17 mouse cellular contexts compared by ENCODE assay signal in the genomic region with DNA sequence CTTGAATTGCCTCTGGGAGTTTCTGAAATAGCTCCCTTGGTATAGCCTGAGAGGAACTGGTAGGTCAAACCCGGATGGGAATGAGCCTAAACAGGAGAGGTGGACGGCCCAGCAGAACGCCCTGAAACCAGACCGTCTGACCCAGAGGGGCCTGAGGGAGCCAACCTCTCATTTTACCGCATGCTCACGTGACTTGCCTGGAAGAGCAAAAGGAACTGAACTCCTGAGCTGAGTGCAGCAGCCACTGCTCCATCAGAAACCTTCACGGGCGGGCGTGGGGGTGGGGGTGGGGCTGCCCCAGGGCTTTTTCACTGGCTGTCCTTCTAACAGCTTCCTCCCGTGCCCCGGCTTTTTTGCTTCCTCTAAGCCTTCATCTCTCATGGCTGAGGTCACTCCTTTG. TPM values are rescaled to one million over a fixed set of nuclear protein-coding genes. Genes with fewer than 3 reads are reported as not detected.
A peak's percentile ranks its signal among the peaks of the same experiment; 100 is the strongest.
DNase-seq lines count a peak whose midpoint lies in the region; ATAC-seq and TF ChIP-seq lines count a peak whose summit lies in the region.
"Had no signal": no experiment of that assay in that cellular context is flagged by ENCODE, and none has a peak within 500 bp of the region (broad histone marks: within the 10 kb centered on the region; RNA-seq: fewer than 3 reads in every experiment).

No protein-coding gene starts in this region.

- WGBS in hindbrain, embryonic 10.5 days: 46% methylated on average over 11 of the region's 11 CpGs
- WGBS in hindbrain, postnatal 0 days: 47% methylated on average over 11 of the region's 11 CpGs
- WGBS in intestine, embryonic 16.5 days: 27% methylated on average over 11 of the region's 11 CpGs
- 41% methylated on average over 11 of the region's 11 CpGs for WGBS in forebrain, embryonic 10.5 days

- H3K9me3 ChIP-seq in hindbrain, embryonic 10.5 days: no peaks in the 10 kb centered on the region
- no peaks in the 10 kb centered on the region for H3K9me3 ChIP-seq in hindbrain, postnatal 0 days (ENCODE audit: low read length)
- H3K9me3 ChIP-seq in G1E (replicated peaks): no peaks in the 10 kb centered on the region
- no peaks in the 10 kb centered on the region for H3K9me3 ChIP-seq in intestine, embryonic 16.5 days (ENCODE audit: control insufficient read depth, low read length)
- H3K9me3 ChIP-seq in forebrain, embryonic 10.5 days: no peaks in the 10 kb centered on the region
- H3K9me3 ChIP-seq: forebrain, embryonic 15.5 days; neural tube, embryonic 12.5 days had no signal

- H3K27ac ChIP-seq in hindbrain, embryonic 10.5 days: peak overlapping the region; percentile 50; the same call in 1 of the 2 replicates
- H3K27ac ChIP-seq in hindbrain, postnatal 0 days: no peak overlapping the region
- peak overlapping the region; percentile 59; the same call in 1 of the 2 replicates for H3K27ac ChIP-seq in intestine, embryonic 16.5 days (ENCODE audit: low read length)
- H3K27ac ChIP-seq in forebrain, embryonic 10.5 days: no peak overlapping the region
- H3K27ac ChIP-seq: forebrain, embryonic 15.5 days; macrophage; neural tube, embryonic 12.5 days had no signal

- H3K36me3 ChIP-seq in hindbrain, embryonic 10.5 days: no peaks in the 10 kb centered on the region
- H3K36me3 ChIP-seq in hindbrain, postnatal 0 days (ENCODE audit: insufficient read depth, low read length): no peaks in the 10 kb centered on the region
- H3K36me3 ChIP-seq in G1E (replicated peaks): no peaks in the 10 kb centered on the region
- H3K36me3 ChIP-seq in intestine, embryonic 16.5 days (ENCODE audit: control insufficient read depth, insufficient read depth, low read length): no peaks in the 10 kb centered on the region
- no peaks in the 10 kb centered on the region for H3K36me3 ChIP-seq in forebrain, embryonic 10.5 days (replicated peaks)
- H3K36me3 ChIP-seq: forebrain, embryonic 15.5 days; neural tube, embryonic 12.5 days had no signal

- DNase-seq in hindbrain, embryonic 10.5 days (ENCODE audit: low spot score): peak; percentile 27
- no peak for DNase-seq in hindbrain, postnatal 0 days (ENCODE audit: low spot score)
- DNase-seq in 3134 (ENCODE audit: extremely low read depth, insufficient read length, low spot score): peak; percentile 50
- peak; percentile 30 for DNase-seq in G1E (ENCODE audit: low spot score)
- no peak for DNase-seq in forebrain, embryonic 10.5 days (ENCODE audit: extremely low spot score, low spot score)
- no peak for DNase-seq in left cerebral cortex, adult 8-10 months (ENCODE audit: low spot score in 2 of 2)
- DNase-seq in left cerebral cortex, adult 11 months (ENCODE audit: low spot score): no peak
- DNase-seq: cerebellum, postnatal 25 days; gastrocnemius, postnatal 10 days; kidney, adult 11 months; thymus, postnatal 14 days had no signal

- ATAC-seq in hindbrain, postnatal 0 days: no peak
- no peak for ATAC-seq in G1E (ENCODE audit: extremely low read depth, insufficient number of reproducible peaks, low FRiP score, poor library complexity, severe bottlenecking)
- ATAC-seq in intestine, embryonic 16.5 days: no peak
- ATAC-seq: CD4-positive, CD25-positive, alpha-beta regulatory T cell, adult 4 months; forebrain, embryonic 15.5 days had no signal

- no peaks in the 10 kb centered on the region for H3K27me3 ChIP-seq in hindbrain, embryonic 10.5 days (ENCODE audit: insufficient read depth, poor library complexity, severe bottlenecking)
- H3K27me3 ChIP-seq in hindbrain, postnatal 0 days (ENCODE audit: insufficient read depth, low read length): no peaks in the 10 kb centered on the region
- H3K27me3 ChIP-seq in G1E (ENCODE audit: insufficient read depth, low read length): peaks cover 21% of the 10 kb centered on the region
- no peaks in the 10 kb centered on the region for H3K27me3 ChIP-seq in intestine, embryonic 16.5 days (replicated peaks; ENCODE audit: control insufficient read depth, insufficient read depth, low read length)
- no peaks in the 10 kb centered on the region for H3K27me3 ChIP-seq in forebrain, embryonic 10.5 days (ENCODE audit: poor library complexity, severe bottlenecking)
- H3K27me3 ChIP-seq: forebrain, embryonic 15.5 days; neural tube, embryonic 12.5 days had no signal

- no peak overlapping the region for H3K4me3 ChIP-seq in hindbrain, embryonic 10.5 days
- no peak overlapping the region for H3K4me3 ChIP-seq in hindbrain, postnatal 0 days (ENCODE audit: low read length)
- no peak overlapping the region for H3K4me3 ChIP-seq in G1E (ENCODE audit: low read depth, low read length)
- no peak overlapping the region for H3K4me3 ChIP-seq in intestine, embryonic 16.5 days (ENCODE audit: low read length)
- no peak overlapping the region for H3K4me3 ChIP-seq in forebrain, embryonic 10.5 days
- H3K4me3 ChIP-seq: forebrain, embryonic 15.5 days; neural tube, embryonic 12.5 days had no signal

- peaks cover 47% of the 10 kb centered on the region for H3K4me1 ChIP-seq in hindbrain, embryonic 10.5 days (replicated peaks)
- no peaks in the 10 kb centered on the region for H3K4me1 ChIP-seq in hindbrain, postnatal 0 days (ENCODE audit: insufficient read depth, low read length)
- no peaks in the 10 kb centered on the region; the same call in 1 of the 2 replicates for H3K4me1 ChIP-seq in G1E (ENCODE audit: insufficient read depth, low read depth, low read length)
- peaks cover 33% of the 10 kb centered on the region for H3K4me1 ChIP-seq in intestine, embryonic 16.5 days (ENCODE audit: control insufficient read depth, insufficient read depth, low read length)
- peaks cover 36% of the 10 kb centered on the region for H3K4me1 ChIP-seq in forebrain, embryonic 10.5 days

- H3K9ac ChIP-seq in hindbrain, postnatal 0 days (replicated peaks; ENCODE audit: low read length): no peak overlapping the region
- H3K9ac ChIP-seq in intestine, embryonic 16.5 days (ENCODE audit: low read depth, low read length): peak overlapping the region; percentile 31; the same call in 1 of the 2 replicates
- H3K9ac ChIP-seq: forebrain, embryonic 15.5 days; neural tube, embryonic 12.5 days had no signal

- no peak for TF ChIP-seq CTCF in hindbrain, postnatal 0 days (IDR thresholded peaks at IDR 0.05; ENCODE audit: low read depth)
- TF ChIP-seq CTCF in G1E (IDR thresholded peaks at IDR 0.05; ENCODE audit: low read depth, low read length): no peak

- no peak overlapping the region for H3K4me2 ChIP-seq in hindbrain, postnatal 0 days (ENCODE audit: low read depth, low read length)
- H3K4me2 ChIP-seq in intestine, embryonic 16.5 days (ENCODE audit: low read depth, low read length): no peak overlapping the region
- H3K4me2 ChIP-seq: forebrain, embryonic 15.5 days; neural tube, embryonic 12.5 days had no signal

RNA-seq across cellular contexts. Expression of a gene that starts 0.5 kb away (rescaled TPM):
- polyA plus RNA-seq in hindbrain, embryonic 10.5 days (2016; fragmentation: Nextera tagmentation; extraction: Ambion mirVana): 0.57 and 0.71 TPM in 2 replicates
- total RNA-seq in hindbrain, postnatal 0 days (2014; rRNA removed): 0.25 and 1.0 TPM in 2 replicates
- polyA plus RNA-seq in hindbrain, postnatal 0 days (2015; fragmentation: Nextera tagmentation; extraction: Ambion mirVana): 0.45 TPM in 2 replicates
- total RNA-seq in G1E (2014; fragmentation: Nextera tagmentation) (5.2 and 6.9 TPM in 2 replicates), G1E (2017) (1.9 and 2.3 TPM in 2 replicates)
- polyA plus RNA-seq in G1E (2012): 6.5 and 8.7 TPM in 2 replicates
- polyA plus RNA-seq in intestine, embryonic 16.5 days (2015; fragmentation: Nextera tagmentation; extraction: Ambion mirVana): 2.7 and 3.1 TPM in 2 replicates
- polyA plus RNA-seq in forebrain, embryonic 10.5 days (2016; fragmentation: Nextera tagmentation; extraction: Ambion mirVana): 0.59 and 0.93 TPM in 2 replicates
- total RNA-seq in left cerebral cortex, adult 8-10 months (2022): 1 to 10 TPM in 1 of 4 experiments, under 1 TPM in 3; 0.37 to 1.0 (median 0.65) TPM
- total RNA-seq: hematopoietic stem cell, adult 5-6 weeks had no signal
- polyA plus RNA-seq: macrophage had no signal

Comparison
In these comparisons a context has a peak if more than half of its experiments do, and no peak if none do; other contexts are left out.
1. DNase-seq: peak in hindbrain, embryonic 10.5 days (single experiment), 3134 (single experiment) and G1E (single experiment); none in hindbrain, postnatal 0 days (single experiment), forebrain, embryonic 10.5 days (single experiment), left cerebral cortex, adult 8-10 months (0 of 2) and left cerebral cortex, adult 11 months (single experiment).
2. H3K27ac ChIP-seq: peak in hindbrain, embryonic 10.5 days (single experiment) and intestine, embryonic 16.5 days (single experiment); none in hindbrain, postnatal 0 days (single experiment) and forebrain, embryonic 10.5 days (single experiment).